Mouse (Mus musculus): ENCODE data around the gene Tpst2. TPM values are rescaled to one million over a fixed set of nuclear protein-coding genes. Genes with fewer than 3 reads are reported as not detected.

Tpst2 gene
- polyA plus RNA-seq (2014; fragmentation: Nextera tagmentation; extraction: Ambion mirVana): 29.0 and 30.4 TPM in 2 replicates

GRCm38 (mm10) chr5:112276267-112276873, at the start of gene Tpst2:
Tpst2 (plus strand) TSS chr5:112276691.
- DNase-seq (ENCODE audit: low spot score) (peak; percentile 99), ATAC-seq (ENCODE audit: low FRiP score) (peak; percentile 93)
- Histone ChIP-seq H3K9me3 (ENCODE audit: control insufficient read depth, low read length) (no peaks in the 10 kb centered on the region), H3K4me3 (replicated peaks; ENCODE audit: low read length) (peak within 1 kb of the TSS; percentile 85), H3K4me2 (replicated peaks) (peak within 1 kb of the TSS; percentile 94), H3K9ac (peak within 1 kb of the TSS; percentile 72), H3K4me1 (replicated peaks; ENCODE audit: control insufficient read depth, insufficient read depth, low read length) (peaks cover 12% of the 10 kb centered on the region; the same call in 1 of the 2 replicates), H3K36me3 (replicated peaks; ENCODE audit: control insufficient read depth, insufficient read depth) (no peaks in the 10 kb centered on the region), H3K27ac (peak within 1 kb of the TSS; percentile 75), H3K27me3 (ENCODE audit: control insufficient read depth, insufficient read depth, low read length) (no peaks in the 10 kb centered on the region)
- WGBS: 0% methylated on average over 61 of the region's 62 CpGs

GRCm38 (mm10) chr5:112227354-112227753, 49.1 kb upstream of the Tpst2 start:
- Histone ChIP-seq H3K9me3 (ENCODE audit: control insufficient read depth, low read length) (no peaks in the 10 kb centered on the region), H3K27ac (peak overlapping the region; percentile 98), H3K9ac (peak overlapping the region; percentile 96), H3K4me1 (replicated peaks; ENCODE audit: control insufficient read depth, insufficient read depth, low read length) (peaks cover 36% of the 10 kb centered on the region), H3K36me3 (replicated peaks; ENCODE audit: control insufficient read depth, insufficient read depth) (peaks cover 25% of the 10 kb centered on the region), H3K27me3 (ENCODE audit: control insufficient read depth, insufficient read depth, low read length) (no peaks in the 10 kb centered on the region), H3K4me3 (replicated peaks; ENCODE audit: low read length) (peak overlapping the region; percentile 74), H3K4me2 (replicated peaks) (peak overlapping the region; percentile 98)
- DNase-seq (ENCODE audit: low spot score) (no peak), ATAC-seq (ENCODE audit: low FRiP score) (peak; percentile 39; the same call in 1 of the 2 replicates)
- under 1% methylated on average over 30 of the region's 30 CpGs for WGBS

- no peak for DNase-seq (ENCODE audit: low spot score)
- Histone ChIP-seq H3K36me3 (replicated peaks; ENCODE audit: control insufficient read depth, insufficient read depth) (peaks cover 20% of the 10 kb centered on the region), H3K4me1 (replicated peaks; ENCODE audit: control insufficient read depth, insufficient read depth, low read length) (peaks cover 36% of the 10 kb centered on the region), H3K27me3 (ENCODE audit: control insufficient read depth, insufficient read depth, low read length) (no peaks in the 10 kb centered on the region), H3K9me3 (ENCODE audit: control insufficient read depth, low read length) (no peaks in the 10 kb centered on the region), H3K4me3 (replicated peaks; ENCODE audit: low read length) (peak overlapping the region; percentile 74), H3K4me2 (replicated peaks) (peak overlapping the region; percentile 98), H3K27ac (peak overlapping the region; percentile 98), H3K9ac (peak overlapping the region; percentile 96)
- no peak for ATAC-seq (ENCODE audit: low FRiP score)
- WGBS: 0% methylated on average over 13 of the region's 13 CpGs
These were observed 48.6 kb upstream of the Tpst2 start for GRCm38 (mm10) chr5:112227898-112228239.

GRCm38 (mm10) chr5:112228240-112229076, 48.0 kb upstream of the Tpst2 start:
- DNase-seq (ENCODE audit: low spot score) (peak; percentile 78), ATAC-seq (ENCODE audit: low FRiP score) (peak; percentile 83)
- no peaks in the 10 kb centered on the region for H3K27me3 ChIP-seq (ENCODE audit: control insufficient read depth, insufficient read depth, low read length)
- H3K4me2 ChIP-seq (replicated peaks): peak overlapping the region; percentile 98
- H3K4me3 ChIP-seq (replicated peaks; ENCODE audit: low read length): peak overlapping the region; percentile 74
- peaks cover 14% of the 10 kb centered on the region for H3K36me3 ChIP-seq (replicated peaks; ENCODE audit: control insufficient read depth, insufficient read depth)
- WGBS: under 1% methylated on average over 57 of the region's 57 CpGs
- peak overlapping the region; percentile 96 for H3K9ac ChIP-seq
- H3K9me3 ChIP-seq (ENCODE audit: control insufficient read depth, low read length): no peaks in the 10 kb centered on the region
- H3K27ac ChIP-seq: peak overlapping the region; percentile 98
- H3K4me1 ChIP-seq (replicated peaks; ENCODE audit: control insufficient read depth, insufficient read depth, low read length): peaks cover 36% of the 10 kb centered on the region

GRCm38 (mm10) chr5:112235806-112236205, 40.7 kb upstream of the Tpst2 start:
- Histone ChIP-seq H3K4me1 (replicated peaks; ENCODE audit: control insufficient read depth, insufficient read depth, low read length) (peaks cover 21% of the 10 kb centered on the region), H3K9me3 (ENCODE audit: control insufficient read depth, low read length) (no peaks in the 10 kb centered on the region), H3K9ac (no peak overlapping the region), H3K27me3 (ENCODE audit: control insufficient read depth, insufficient read depth, low read length) (no peaks in the 10 kb centered on the region), H3K4me2 (replicated peaks) (no peak overlapping the region), H3K27ac (peak overlapping the region; percentile 90; the same call in 1 of the 2 replicates), H3K36me3 (replicated peaks; ENCODE audit: control insufficient read depth, insufficient read depth) (no peaks in the 10 kb centered on the region), H3K4me3 (replicated peaks; ENCODE audit: low read length) (no peak overlapping the region)
- DNase-seq (ENCODE audit: low spot score) (no peak), ATAC-seq (ENCODE audit: low FRiP score) (no peak)
- 48% methylated on average over 5 of the region's 5 CpGs for WGBS

- 57% methylated on average over 2 of the region's 2 CpGs for WGBS
- H3K36me3 ChIP-seq (replicated peaks; ENCODE audit: control insufficient read depth, insufficient read depth): no peaks in the 10 kb centered on the region
- H3K9me3 ChIP-seq (ENCODE audit: control insufficient read depth, low read length): no peaks in the 10 kb centered on the region
- ATAC-seq (ENCODE audit: low FRiP score): no peak
- H3K4me3 ChIP-seq (replicated peaks; ENCODE audit: low read length): no peak overlapping the region
- H3K27ac ChIP-seq: peak overlapping the region; percentile 90
- H3K4me2 ChIP-seq (replicated peaks): 0 out of 2 replicates have a peak overlapping the region, but pooled peaks have one; percentile 42
- DNase-seq (ENCODE audit: low spot score): no peak
- H3K27me3 ChIP-seq (ENCODE audit: control insufficient read depth, insufficient read depth, low read length): no peaks in the 10 kb centered on the region
- H3K9ac ChIP-seq: no peak overlapping the region
- peaks cover 21% of the 10 kb centered on the region for H3K4me1 ChIP-seq (replicated peaks; ENCODE audit: control insufficient read depth, insufficient read depth, low read length)
These were observed 39.9 kb upstream of the Tpst2 start for GRCm38 (mm10) chr5:112236631-112237030.

- Histone ChIP-seq H3K4me2 (replicated peaks) (peak overlapping the region; percentile 42), H3K27ac (peak overlapping the region; percentile 90), H3K9ac (peak overlapping the region; percentile 56), H3K4me3 (replicated peaks; ENCODE audit: low read length) (peak overlapping the region; percentile 1; the same call in 1 of the 2 replicates), H3K9me3 (ENCODE audit: control insufficient read depth, low read length) (no peaks in the 10 kb centered on the region), H3K27me3 (ENCODE audit: control insufficient read depth, insufficient read depth, low read length) (no peaks in the 10 kb centered on the region), H3K36me3 (replicated peaks; ENCODE audit: control insufficient read depth, insufficient read depth) (no peaks in the 10 kb centered on the region), H3K4me1 (replicated peaks; ENCODE audit: control insufficient read depth, insufficient read depth, low read length) (peaks cover 21% of the 10 kb centered on the region)
- 5% methylated on average over 16 of the region's 16 CpGs for WGBS
- DNase-seq (ENCODE audit: low spot score): peak; percentile 67
- ATAC-seq (ENCODE audit: low FRiP score): peak; percentile 78
These were observed 39.1 kb upstream of the Tpst2 start for GRCm38 (mm10) chr5:112237439-112237838.

- DNase-seq (ENCODE audit: low spot score): no peak
- 0 out of 2 replicates have a peak, but pooled peaks have one; percentile 1 for ATAC-seq (ENCODE audit: low FRiP score)
- no peaks in the 10 kb centered on the region for H3K9me3 ChIP-seq (ENCODE audit: control insufficient read depth, low read length)
- H3K4me3 ChIP-seq (replicated peaks; ENCODE audit: low read length): no peak overlapping the region
- peaks cover 21% of the 10 kb centered on the region for H3K4me1 ChIP-seq (replicated peaks; ENCODE audit: control insufficient read depth, insufficient read depth, low read length)
- peak overlapping the region; percentile 42 for H3K4me2 ChIP-seq (replicated peaks)
- WGBS: 34% methylated on average over 9 of the region's 9 CpGs
- peak overlapping the region; percentile 90 for H3K27ac ChIP-seq
- H3K9ac ChIP-seq: peak overlapping the region; percentile 56; the same call in 1 of the 2 replicates
- H3K27me3 ChIP-seq (ENCODE audit: control insufficient read depth, insufficient read depth, low read length): no peaks in the 10 kb centered on the region
- no peaks in the 10 kb centered on the region for H3K36me3 ChIP-seq (replicated peaks; ENCODE audit: control insufficient read depth, insufficient read depth)
These were observed 38.5 kb upstream of the Tpst2 start for GRCm38 (mm10) chr5:112237866-112238570.

Data from hindbrain, embryonic 14.5 days (tissue).